Mouse (Mus musculus) stomach, embryonic 14.5 days (tissue): Measurements from ENCODE around the gene Trim62. TPM values are rescaled to one million over a fixed set of nuclear protein-coding genes. Genes with fewer than 3 reads are reported as not detected.

ENCODE experiments used
- ATAC-seq: fragments of 200-750 bp; cut with Nextera tagmentation; 2 replicates; pipeline ENCODE4 v1.8.0; 2017; ENCODE audit warnings: low read depth, moderate TSS enrichment; ENCODE audit not compliant: insufficient number of reproducible peaks, insufficient read depth, low FRiP score
- H3K27ac ChIP-seq: fragments of 300-500 bp; sonication (generic); 2 replicates; pipeline ENCODE4 v1.5.1; 2014; ENCODE audit warnings: mild to moderate bottlenecking, low read length, moderate library complexity, mixed read lengths
- H3K27me3 ChIP-seq: fragments of 300-500 bp; sonication (generic); 2 replicates; pipeline ENCODE4 v1.6.1; 2014; ENCODE audit warnings: low read length, control low read depth, mixed read lengths; ENCODE audit not compliant: control insufficient read depth, insufficient read depth
- H3K36me3 ChIP-seq: fragments of 300-500 bp; sonication (generic); 2 replicates; pipeline ENCODE4 v1.6.1; 2014; ENCODE audit warnings: mild to moderate bottlenecking, control low read depth, low read length, moderate library complexity, mixed read lengths; ENCODE audit not compliant: control insufficient read depth, insufficient read depth
- H3K4me1 ChIP-seq: fragments of 300-500 bp; sonication (generic); 2 replicates; pipeline ENCODE4 v1.6.1; 2014; ENCODE audit warnings: low read length, control low read depth, mixed read lengths; ENCODE audit not compliant: control insufficient read depth, insufficient read depth
- H3K4me2 ChIP-seq: fragments of 300-500 bp; sonication (generic); replicated peaks from 2 replicates; pipeline ENCODE4 v1.6.1; 2014; ENCODE audit warnings: low read depth, low read length, control low read depth
- H3K4me3 ChIP-seq: fragments of 300-500 bp; sonication (generic); 2 replicates; pipeline ENCODE4 v1.5.1; 2014; ENCODE audit warnings: low read depth, low read length, control low read depth
- H3K9ac ChIP-seq: fragments of 300-500 bp; sonication (generic); replicated peaks from 2 replicates; pipeline ENCODE4 v1.6.1; 2014; ENCODE audit warnings: low read depth, mild to moderate bottlenecking, control low read depth, low read length, moderate library complexity, mixed read lengths
- H3K9me3 ChIP-seq: fragments of 300-500 bp; sonication (generic); 2 replicates; pipeline ENCODE4 v1.6.1; 2016; ENCODE audit warnings: low read depth, low read length, control low read depth; ENCODE audit not compliant: control insufficient read depth
- WGBS: fragments of 180-500 bp; shearing (Covaris S2); extraction: QIAGEN DNeasy Blood & Tissue Kit; methylation state at CpG from one replicate; pipeline ENCODE4 v1.1.7; 2014; 5-methylcytosine and 5-hydroxymethylcytosine counted together
- polyA plus RNA-seq: library from polyadenylated mRNA; unstranded; fragments of >200 nt; fragmentation: Nextera tagmentation; extraction: Ambion mirVana; gene quantifications from 2 replicates; pipeline ENCODE4 v1.2.1, GENCODE M21; 2014

The Trim62 gene
- polyA plus RNA-seq, 1 experiment from 2014 or later: 5.2 TPM

GRCm38 (mm10) chr4:128877520-128877919 is 5.9 kb upstream of the Trim62 start:
- ATAC-seq: no peak
- Histone ChIP-seq H3K27me3 (no peaks in the 10 kb centered on the region), H3K27ac (no peak overlapping the region), H3K36me3 (no peaks in the 10 kb centered on the region), H3K9me3 (peaks cover 5% of the 10 kb centered on the region; the same call in 1 of the 2 replicates), H3K9ac (no peak overlapping the region), H3K4me2 (no peak overlapping the region), H3K4me1 (peaks cover 12% of the 10 kb centered on the region), H3K4me3 (no peak overlapping the region)
- WGBS: 16% methylated on average over 6 of the region's 6 CpGs

DNA sequence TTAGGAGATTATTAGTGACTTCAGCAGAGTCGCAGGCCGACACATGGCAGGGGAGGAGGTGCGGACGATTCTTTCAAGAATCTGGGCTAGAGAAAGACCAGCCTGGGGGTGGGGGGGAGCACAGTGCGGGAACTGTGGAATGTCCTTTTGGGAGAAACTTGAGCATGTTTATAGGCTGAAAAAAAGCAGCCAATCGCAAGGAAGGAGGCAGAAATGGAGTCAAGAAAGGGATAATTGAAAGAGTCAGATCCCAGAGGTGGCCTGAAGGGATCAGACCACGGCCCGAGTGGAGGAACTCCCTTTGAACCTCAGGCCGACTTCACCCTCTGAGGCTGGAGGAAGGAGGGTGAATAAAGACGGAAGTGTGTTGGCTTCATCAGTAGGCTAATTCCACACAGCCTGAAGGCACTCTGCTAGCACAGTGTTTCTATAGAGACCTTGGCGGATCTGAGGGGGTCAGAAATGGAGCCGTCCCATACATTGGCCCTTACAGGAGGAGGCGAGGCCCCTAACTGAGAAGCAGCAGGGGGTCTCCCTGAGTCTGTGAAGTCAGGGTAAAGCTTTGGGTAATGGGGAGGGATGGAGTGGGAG is 4.4 kb upstream of the Trim62 start:
- Histone ChIP-seq H3K9me3 (peaks cover 5% of the 10 kb centered on the region; the same call in 1 of the 2 replicates), H3K27ac (no peak overlapping the region), H3K4me2 (no peak overlapping the region), H3K4me1 (peaks cover 12% of the 10 kb centered on the region), H3K9ac (no peak overlapping the region), H3K36me3 (no peaks in the 10 kb centered on the region), H3K27me3 (no peaks in the 10 kb centered on the region), H3K4me3 (no peak overlapping the region)
- 18% methylated on average over 13 of the region's 13 CpGs for WGBS
- ATAC-seq: no peak

- Histone ChIP-seq H3K27ac (peak overlapping the region; percentile 18; the same call in 1 of the 2 replicates), H3K4me2 (peak overlapping the region; percentile 95), H3K27me3 (no peaks in the 10 kb centered on the region), H3K9me3 (peaks cover 5% of the 10 kb centered on the region; the same call in 1 of the 2 replicates), H3K9ac (peak overlapping the region; percentile 34), H3K36me3 (no peaks in the 10 kb centered on the region), H3K4me1 (peaks cover 19% of the 10 kb centered on the region), H3K4me3 (peak overlapping the region; percentile 68)
- WGBS: under 1% methylated on average over 93 of the region's 94 CpGs
- ATAC-seq: peak; percentile 50; the same call in 1 of the 2 replicates
Measured at GRCm38 (mm10) chr4:128883801-128884710, 676 bp downstream of the Trim62 start.

DNA sequence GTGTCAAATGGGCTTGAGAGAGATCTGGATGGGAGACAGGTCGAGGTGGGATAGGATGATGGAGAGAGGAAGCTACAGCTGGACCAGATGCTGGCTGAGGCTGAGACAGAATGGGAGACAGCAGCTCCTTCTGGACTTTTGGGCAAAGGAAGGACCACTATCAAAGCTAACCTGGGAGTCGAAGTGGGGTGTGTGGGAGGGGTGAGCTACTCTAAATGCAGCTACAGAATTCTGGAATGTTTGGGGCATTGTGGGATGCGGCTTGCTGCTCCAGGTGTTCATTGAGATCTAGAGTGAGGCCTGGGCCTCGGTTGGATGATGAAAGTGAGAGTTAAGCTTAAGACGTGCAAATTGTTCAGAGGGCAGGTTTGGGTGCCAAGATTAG is 1.3 kb downstream of the Trim62 start:
- 0 out of 2 replicates have a peak, but pooled peaks have one; percentile 29 for ATAC-seq
- 0 out of 2 replicates have a peak overlapping the region, but pooled peaks have one; percentile 34 for H3K9ac ChIP-seq

DNA sequence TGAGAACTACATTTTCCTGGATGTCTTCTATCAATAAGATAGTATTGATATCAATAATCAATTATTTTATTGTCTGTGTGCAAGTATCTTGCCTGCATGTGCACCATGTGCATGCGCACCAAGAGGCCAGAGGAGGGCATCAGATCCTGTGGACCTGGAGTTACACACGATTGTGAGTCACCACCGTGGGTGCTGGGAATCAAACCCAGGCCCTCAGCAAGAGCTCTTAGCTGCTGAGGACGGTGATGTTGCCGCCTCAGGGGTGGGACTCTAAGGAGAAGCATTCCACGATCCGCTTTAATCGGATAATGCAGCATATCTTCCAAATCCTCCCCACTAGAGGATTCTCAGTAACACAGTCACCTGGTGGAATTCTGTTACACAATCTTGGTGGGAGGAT is 2.2 kb downstream of the Trim62 start:
- H3K4me2 ChIP-seq: no peak overlapping the region
- no peak overlapping the region for H3K9ac ChIP-seq
- WGBS: 93% methylated on average over 8 of the region's 8 CpGs
- peaks cover 4% of the 10 kb centered on the region; the same call in 1 of the 2 replicates for H3K9me3 ChIP-seq
- H3K27me3 ChIP-seq: no peaks in the 10 kb centered on the region
- ATAC-seq: no peak
- H3K4me3 ChIP-seq: no peak overlapping the region
- no peak overlapping the region for H3K27ac ChIP-seq
- no peaks in the 10 kb centered on the region for H3K36me3 ChIP-seq
- peaks cover 13% of the 10 kb centered on the region; the same call in 1 of the 2 replicates for H3K4me1 ChIP-seq

More for the DNA sequence above, 1.3 kb downstream of the Trim62 start:
- peaks cover 13% of the 10 kb centered on the region; the same call in 1 of the 2 replicates for H3K4me1 ChIP-seq
- H3K4me3 ChIP-seq: peak overlapping the region; percentile 68
- H3K27ac ChIP-seq: no peak overlapping the region
- WGBS: 45% methylated on average over 5 of the region's 5 CpGs
- H3K27me3 ChIP-seq: no peaks in the 10 kb centered on the region
- H3K36me3 ChIP-seq: no peaks in the 10 kb centered on the region
- H3K4me2 ChIP-seq: peak overlapping the region; percentile 95
- peaks cover 5% of the 10 kb centered on the region; the same call in 1 of the 2 replicates for H3K9me3 ChIP-seq

GRCm38 (mm10) chr4:128886571-128886970 is 3.2 kb downstream of the Trim62 start:
- Histone ChIP-seq H3K27ac (no peak overlapping the region), H3K4me3 (no peak overlapping the region), H3K4me2 (no peak overlapping the region), H3K9me3 (no peaks in the 10 kb centered on the region), H3K27me3 (no peaks in the 10 kb centered on the region), H3K4me1 (peaks cover 13% of the 10 kb centered on the region; the same call in 1 of the 2 replicates), H3K36me3 (no peaks in the 10 kb centered on the region), H3K9ac (no peak overlapping the region)
- no peak for ATAC-seq
- 44% methylated on average over 5 of the region's 5 CpGs for WGBS

GRCm38 (mm10) chr4:128887026-128887425 is 3.6 kb downstream of the Trim62 start:
- WGBS: 64% methylated on average over 10 of the region's 10 CpGs
- no peaks in the 10 kb centered on the region for H3K9me3 ChIP-seq

DNA sequence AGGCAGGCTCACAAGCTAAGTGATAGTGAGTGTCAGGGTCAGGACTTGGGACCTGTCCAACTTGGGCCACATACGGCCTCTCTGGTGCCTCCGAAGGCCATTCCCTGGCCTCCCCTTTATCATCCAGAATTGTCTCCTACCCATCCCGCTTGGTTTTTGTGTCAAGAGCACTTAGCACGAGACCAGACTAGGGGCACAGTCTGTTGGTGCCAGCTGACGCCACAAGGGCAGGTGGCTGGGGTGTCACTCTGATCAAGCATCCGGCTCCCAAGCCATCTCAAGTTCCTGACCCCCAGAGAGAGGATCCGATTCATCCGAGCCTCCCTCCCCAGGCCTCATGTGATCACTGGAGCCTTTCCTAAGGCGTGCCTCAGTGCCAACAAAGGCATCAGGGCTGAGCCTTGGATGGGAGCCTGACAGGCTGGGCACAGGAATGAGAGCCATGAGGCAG is 4.3 kb downstream of the Trim62 start:
- Histone ChIP-seq H3K27me3 (no peaks in the 10 kb centered on the region), H3K9ac (no peak overlapping the region), H3K4me3 (no peak overlapping the region), H3K27ac (no peak overlapping the region), H3K4me2 (no peak overlapping the region), H3K9me3 (no peaks in the 10 kb centered on the region), H3K36me3 (no peaks in the 10 kb centered on the region), H3K4me1 (peaks cover 13% of the 10 kb centered on the region; the same call in 1 of the 2 replicates)
- no peak for ATAC-seq
- WGBS: 70% methylated on average over 9 of the region's 9 CpGs

More at GRCm38 (mm10) chr4:128887026-128887425, 3.6 kb downstream of the Trim62 start:
- Histone ChIP-seq H3K36me3 (no peaks in the 10 kb centered on the region), H3K27me3 (no peaks in the 10 kb centered on the region), H3K4me2 (no peak overlapping the region), H3K4me3 (no peak overlapping the region), H3K27ac (no peak overlapping the region), H3K4me1 (peaks cover 13% of the 10 kb centered on the region; the same call in 1 of the 2 replicates), H3K9ac (no peak overlapping the region)
- no peak for ATAC-seq
